Mouse (Mus musculus) liver, embryonic 11.5 days (tissue): Measurements from ENCODE around the gene Pacsin3. TPM values are rescaled to one million over a fixed set of nuclear protein-coding genes. Genes with fewer than 3 reads are reported as not detected.

Source experiments
- ATAC-seq: fragments of 200-750 bp; cut with Nextera tagmentation; replicated peaks from 2 replicates; pipeline ENCODE4 v1.8.0; 2017; ENCODE audit warnings: moderate number of reproducible peaks, mild to moderate bottlenecking, moderate TSS enrichment, moderate library complexity; ENCODE audit not compliant: low FRiP score
- DNase-seq: peaks from one replicate; pipeline ENCODE4 v3.0.0-alpha.2; 2017; ENCODE audit warnings: low spot score
- H3K27ac ChIP-seq: fragments of 300-500 bp; sonication (generic); 2 replicates; pipeline ENCODE4 v1.5.1; 2014; ENCODE audit warnings: mild to moderate bottlenecking, low read depth, low read length, control low read depth
- H3K27me3 ChIP-seq: fragments of 300-500 bp; sonication (generic); replicated peaks from 2 replicates; pipeline ENCODE4 v1.6.1; 2014; ENCODE audit warnings: low read length, mixed read lengths; ENCODE audit not compliant: control insufficient read depth, insufficient read depth
- H3K36me3 ChIP-seq: fragments of 300-500 bp; sonication (generic); 2 replicates; pipeline ENCODE4 v1.6.1; 2014; ENCODE audit warnings: mild to moderate bottlenecking, low read length, moderate library complexity, mixed read lengths; ENCODE audit not compliant: control insufficient read depth, insufficient read depth
- H3K4me1 ChIP-seq: fragments of 300-500 bp; sonication (generic); replicated peaks from 2 replicates; pipeline ENCODE4 v1.6.1; 2014; ENCODE audit warnings: low read length, mixed read lengths; ENCODE audit not compliant: control insufficient read depth, insufficient read depth
- H3K4me2 ChIP-seq: fragments of 300-500 bp; sonication (generic); 2 replicates; pipeline ENCODE4 v1.6.1; 2014; ENCODE audit warnings: mild to moderate bottlenecking, control low read depth, moderate library complexity
- H3K4me3 ChIP-seq: fragments of 300-500 bp; sonication (generic); 2 replicates; pipeline ENCODE4 v1.5.1; 2014; ENCODE audit warnings: low read depth, low read length, control low read depth
- H3K9ac ChIP-seq: fragments of 300-500 bp; sonication (generic); 2 replicates; pipeline ENCODE4 v1.6.1; 2014; ENCODE audit warnings: low read depth, low read length, control low read depth
- H3K9me3 ChIP-seq: fragments of 300-500 bp; sonication (generic); 2 replicates; pipeline ENCODE4 v1.6.1; 2016; ENCODE audit warnings: low read length, inconsistent platforms, mixed read lengths; ENCODE audit not compliant: control insufficient read depth
- WGBS: fragments of 180-500 bp; shearing (Covaris S2); extraction: QIAGEN DNeasy Blood & Tissue Kit; methylation state at CpG from one replicate; pipeline ENCODE4 v1.1.7; 2014; 5-methylcytosine and 5-hydroxymethylcytosine counted together
- polyA plus RNA-seq: library from polyadenylated mRNA; unstranded; fragments of >200 nt; fragmentation: Nextera tagmentation; extraction: Ambion mirVana; gene quantifications from 2 replicates; pipeline ENCODE4 v1.2.1, GENCODE M21; 2014

Pacsin3 gene
- polyA plus RNA-seq, 1 experiment from 2014 or later = 16.1 TPM

- DNase-seq = no peak
- Histone ChIP-seq H3K9ac (no peak overlapping the region), H3K27ac (no peak overlapping the region), H3K4me2 (no peak overlapping the region), H3K4me3 (no peak overlapping the region), H3K36me3 (no peaks in the 10 kb centered on the region), H3K9me3 (no peaks in the 10 kb centered on the region), H3K27me3 (no peaks in the 10 kb centered on the region), H3K4me1 (peaks cover 5% of the 10 kb centered on the region; the same call in 1 of the 2 replicates)
- no peak for ATAC-seq
- WGBS = 84% methylated on average over 9 of the region's 9 CpGs
These were observed 50.2 kb downstream of the Pacsin3 start for GRCm38 (mm10) chr2:91305926-91306325.

DNA sequence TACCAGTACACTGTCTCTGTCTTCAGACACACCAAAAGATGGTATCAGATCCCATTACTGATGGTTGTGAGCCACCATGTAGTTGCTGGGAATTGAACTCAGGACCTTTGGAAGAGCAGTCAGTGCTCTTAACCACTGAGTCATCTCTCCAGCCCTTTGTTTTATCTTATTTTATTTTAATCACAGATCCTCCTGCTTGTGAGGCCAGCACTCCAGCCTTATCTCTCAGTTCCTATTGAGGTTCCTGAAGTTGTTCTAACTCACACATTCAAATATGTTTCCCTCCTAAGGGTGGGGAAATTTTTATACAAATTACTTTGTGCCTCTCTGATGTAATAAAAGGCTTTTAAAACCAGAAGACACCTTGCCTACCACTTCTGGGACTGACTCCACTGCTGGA, 50.8 kb downstream of the Pacsin3 start:
- ATAC-seq (no peak), DNase-seq (no peak)
- Histone ChIP-seq H3K27me3 (no peaks in the 10 kb centered on the region), H3K27ac (no peak overlapping the region), H3K36me3 (no peaks in the 10 kb centered on the region), H3K9me3 (no peaks in the 10 kb centered on the region), H3K4me2 (no peak overlapping the region), H3K4me1 (peaks cover 5% of the 10 kb centered on the region; the same call in 1 of the 2 replicates), H3K9ac (no peak overlapping the region), H3K4me3 (no peak overlapping the region)

GRCm38 (mm10) chr2:91308680-91309079, 52.9 kb downstream of the Pacsin3 start:
- DNase-seq = no peak
- no peak for ATAC-seq
- H3K4me3 ChIP-seq = no peak overlapping the region
- peaks cover 7% of the 10 kb centered on the region; the same call in 1 of the 2 replicates for H3K4me1 ChIP-seq
- H3K9ac ChIP-seq = no peak overlapping the region
- no peaks in the 10 kb centered on the region for H3K9me3 ChIP-seq
- H3K27me3 ChIP-seq = no peaks in the 10 kb centered on the region
- no peaks in the 10 kb centered on the region for H3K36me3 ChIP-seq
- H3K27ac ChIP-seq = no peak overlapping the region
- 31% methylated on average over 5 of the region's 5 CpGs for WGBS
- no peak overlapping the region for H3K4me2 ChIP-seq

DNA sequence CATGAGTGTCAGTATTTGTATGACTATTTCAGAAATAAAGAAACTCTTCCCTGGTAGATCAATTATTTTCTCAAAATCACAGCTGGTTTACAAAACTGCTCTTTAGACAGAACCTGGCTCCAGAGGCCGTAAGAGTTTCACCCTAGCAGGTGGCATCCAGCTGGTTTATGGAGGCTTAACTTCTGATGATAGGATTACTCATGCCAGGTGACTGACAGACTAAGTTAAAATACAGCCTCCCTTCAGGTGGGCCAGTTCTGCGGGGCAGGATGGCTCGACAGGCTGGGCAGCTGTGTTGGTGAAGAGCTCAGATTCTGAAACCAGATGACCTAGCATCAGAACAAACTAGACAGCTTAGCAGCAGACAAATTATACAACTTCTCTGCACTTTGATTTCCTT, 53.8 kb downstream of the Pacsin3 start:
- ATAC-seq (no peak), DNase-seq (no peak)
- Histone ChIP-seq H3K27ac (no peak overlapping the region), H3K36me3 (no peaks in the 10 kb centered on the region), H3K4me2 (no peak overlapping the region), H3K4me1 (peaks cover 7% of the 10 kb centered on the region; the same call in 1 of the 2 replicates), H3K9ac (no peak overlapping the region), H3K4me3 (no peak overlapping the region), H3K9me3 (no peaks in the 10 kb centered on the region), H3K27me3 (no peaks in the 10 kb centered on the region)
- 79% methylated on average over 3 of the region's 3 CpGs for WGBS

- ATAC-seq (no peak), DNase-seq (no peak)
- Histone ChIP-seq H3K9ac (no peak overlapping the region), H3K4me2 (no peak overlapping the region), H3K36me3 (no peaks in the 10 kb centered on the region), H3K9me3 (no peaks in the 10 kb centered on the region), H3K4me3 (no peak overlapping the region), H3K27me3 (no peaks in the 10 kb centered on the region), H3K27ac (no peak overlapping the region), H3K4me1 (peaks cover 7% of the 10 kb centered on the region; the same call in 1 of the 2 replicates)
- whole genome bisulfite sequencing = 54% methylated on average over 10 of the region's 10 CpGs
These were observed 57.0 kb downstream of the Pacsin3 start for GRCm38 (mm10) chr2:91312578-91313311.

DNA sequence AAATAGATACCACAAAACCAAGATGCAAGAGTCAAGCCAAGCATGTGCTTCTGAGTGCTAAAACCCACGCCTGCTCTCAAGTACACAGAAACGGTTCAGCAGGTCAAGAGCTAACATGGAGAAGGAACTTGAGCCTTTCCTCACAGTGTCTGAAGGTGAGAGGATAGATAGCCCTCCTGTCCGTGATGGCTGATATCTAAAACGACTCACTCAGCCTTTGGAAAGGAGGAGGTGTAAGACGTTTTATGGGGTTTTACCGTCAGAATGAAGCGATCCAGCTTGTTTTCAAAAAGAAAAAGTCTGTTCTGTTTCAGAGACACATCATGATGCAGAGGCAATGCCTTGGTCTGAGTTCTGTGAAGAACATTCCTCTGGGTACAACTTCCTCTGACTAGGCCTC, 58.4 kb downstream of the Pacsin3 start:
- H3K4me2 ChIP-seq = no peak overlapping the region
- no peaks in the 10 kb centered on the region for H3K36me3 ChIP-seq
- DNase-seq (no peak), ATAC-seq (no peak)
- 74% methylated on average over 7 of the region's 7 CpGs for WGBS
- no peaks in the 10 kb centered on the region for H3K27me3 ChIP-seq
- 0 out of 2 replicates have a peak, but pooled peaks cover 2% of the 10 kb centered on the region for H3K4me1 ChIP-seq
- no peak overlapping the region for H3K4me3 ChIP-seq
- no peaks in the 10 kb centered on the region for H3K9me3 ChIP-seq
- no peak overlapping the region for H3K27ac ChIP-seq
- H3K9ac ChIP-seq = no peak overlapping the region

Other genes with a start within 250 kb of the Pacsin3 start
- gene Rapsn, start 220.3 kb upstream of the Pacsin3 start, polyA plus RNA-seq = 1.4 and 2.0 TPM in 2 replicates
- 324 and 347 TPM in 2 replicates for gene Psmc3, start 201.9 kb upstream of the Pacsin3 start, polyA plus RNA-seq
- 19.6 and 20.0 TPM in 2 replicates for gene Slc39a13, start 185.5 kb upstream of the Pacsin3 start, polyA plus RNA-seq
- 19.5 and 22.7 TPM in 2 replicates for gene Spi1, start 173.6 kb upstream of the Pacsin3 start, polyA plus RNA-seq
- 1.2 and 5.0 TPM in 2 replicates for gene Mybpc3, start 137.8 kb upstream of the Pacsin3 start, polyA plus RNA-seq
- 13.7 and 14.0 TPM in 2 replicates for gene Madd, start 72.1 kb upstream of the Pacsin3 start, polyA plus RNA-seq
- gene Nr1h3, start 53.1 kb upstream of the Pacsin3 start, polyA plus RNA-seq = 12.2 and 14.6 TPM in 2 replicates
- gene Acp2, start 53.1 kb upstream of the Pacsin3 start, polyA plus RNA-seq = 16.2 and 17.8 TPM in 2 replicates
- gene Ddb2, start 19.0 kb upstream of the Pacsin3 start, polyA plus RNA-seq = 12.9 and 15.3 TPM in 2 replicates
- 95.7 and 105 TPM in 2 replicates for gene Arfgap2, start 9.0 kb downstream of the Pacsin3 start, polyA plus RNA-seq
- 23.7 and 24.8 TPM in 2 replicates for gene 1110051M20Rik, start 188.8 kb downstream of the Pacsin3 start, polyA plus RNA-seq
- 1.7 and 1.9 TPM in 2 replicates for gene Lrp4, start 201.6 kb downstream of the Pacsin3 start, polyA plus RNA-seq